44 mouse cellular contexts compared by ENCODE assay signal in the genomic region with DNA sequence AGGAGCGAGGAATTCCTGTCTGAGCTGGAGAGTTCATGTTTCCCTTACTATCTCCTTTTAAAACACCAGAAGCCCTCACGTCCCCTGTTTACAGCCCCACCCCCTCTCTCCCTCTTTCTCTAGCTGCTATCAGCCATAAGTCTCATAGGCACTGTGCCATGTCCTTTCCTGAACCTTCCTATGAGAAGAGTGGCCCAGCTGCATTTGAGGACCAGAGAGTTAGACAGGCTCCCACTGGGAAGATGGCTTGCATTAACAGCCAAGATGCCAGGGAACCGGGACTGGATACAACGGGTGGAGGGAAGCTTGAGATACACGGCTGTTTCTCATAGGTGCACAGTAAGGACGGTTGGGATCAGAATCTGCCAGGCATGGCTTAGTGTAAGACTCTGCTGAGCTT. TPM values are rescaled to one million over a fixed set of nuclear protein-coding genes. Genes with fewer than 3 reads are reported as not detected.
"Had no signal": no experiment of that assay in that cellular context is flagged by ENCODE, and none has a peak within 500 bp of the region (broad histone marks: within the 10 kb centered on the region; RNA-seq: fewer than 3 reads in every experiment).

No protein-coding gene starts in this region.

- H3K27ac ChIP-seq: limb, embryonic 10.5 days; limb, embryonic 12.5 days; limb, embryonic 13.5 days; limb, embryonic 15.5 days; liver, embryonic 12.5 days; liver, embryonic 13.5 days; liver, embryonic 14.5 days; liver, embryonic 15.5 days; lung, embryonic 15.5 days; macrophage; midbrain, embryonic 10.5 days; midbrain, embryonic 12.5 days; midbrain, embryonic 13.5 days; midbrain, embryonic 15.5 days; neural tube, embryonic 12.5 days had no signal

- H3K27me3 ChIP-seq: limb, embryonic 12.5 days; limb, embryonic 13.5 days; limb, embryonic 15.5 days; liver, embryonic 13.5 days; liver, embryonic 15.5 days; lung, embryonic 15.5 days; midbrain, embryonic 12.5 days; midbrain, embryonic 13.5 days; midbrain, embryonic 15.5 days; neural tube, embryonic 12.5 days had no signal

- H3K4me2 ChIP-seq: limb, embryonic 12.5 days; limb, embryonic 13.5 days; limb, embryonic 15.5 days; liver, embryonic 11.5 days; liver, embryonic 12.5 days; liver, embryonic 13.5 days; liver, embryonic 15.5 days; lung, embryonic 14.5 days; lung, embryonic 15.5 days; midbrain, embryonic 11.5 days; midbrain, embryonic 12.5 days; midbrain, embryonic 13.5 days; midbrain, embryonic 15.5 days; neural tube, embryonic 12.5 days had no signal

- DNase-seq: liver; liver, embryonic 13.5 days; liver, postnatal 0 days; lung, adult 18-20 months; lung, adult 2 months; lung, embryonic 14.5 days; lung, postnatal 10 days; lung, postnatal 14 days; lung, postnatal 36 days; lung, postnatal 4 days; midbrain, embryonic 14.5 days had no signal

- H3K9me3 ChIP-seq: limb, embryonic 10.5 days; limb, embryonic 12.5 days; limb, embryonic 13.5 days; limb, embryonic 15.5 days; liver, embryonic 12.5 days; liver, embryonic 13.5 days; liver, embryonic 15.5 days; lung, embryonic 15.5 days; megakaryocyte, embryonic 14.5 days; midbrain, embryonic 10.5 days; midbrain, embryonic 12.5 days; midbrain, embryonic 13.5 days; midbrain, embryonic 15.5 days; neural tube, embryonic 12.5 days had no signal

- H3K4me3 ChIP-seq: limb, embryonic 10.5 days; limb, embryonic 12.5 days; limb, embryonic 13.5 days; limb, embryonic 15.5 days; liver, embryonic 12.5 days; liver, embryonic 13.5 days; liver, embryonic 15.5 days; lung, embryonic 15.5 days; megakaryocyte, embryonic 14.5 days; midbrain, embryonic 10.5 days; midbrain, embryonic 12.5 days; midbrain, embryonic 13.5 days; midbrain, embryonic 15.5 days; myocyte; neural tube, embryonic 12.5 days had no signal

- H3K9ac ChIP-seq: limb, embryonic 12.5 days; limb, embryonic 13.5 days; limb, embryonic 15.5 days; liver, embryonic 12.5 days; liver, embryonic 13.5 days; liver, embryonic 14.5 days; liver, embryonic 15.5 days; liver, postnatal 0 days; lung, embryonic 14.5 days; lung, embryonic 15.5 days; midbrain, embryonic 12.5 days; midbrain, embryonic 13.5 days; midbrain, embryonic 15.5 days; neural tube, embryonic 12.5 days had no signal

- H3K36me3 ChIP-seq: limb, embryonic 10.5 days; limb, embryonic 12.5 days; limb, embryonic 13.5 days; limb, embryonic 15.5 days; liver, embryonic 12.5 days; liver, embryonic 13.5 days; liver, embryonic 15.5 days; lung, embryonic 15.5 days; midbrain, embryonic 10.5 days; midbrain, embryonic 12.5 days; midbrain, embryonic 13.5 days; midbrain, embryonic 15.5 days; neural tube, embryonic 12.5 days had no signal

- H3K4me1 ChIP-seq: limb, embryonic 10.5 days; limb, embryonic 12.5 days; limb, embryonic 13.5 days; lung, embryonic 15.5 days; midbrain, embryonic 10.5 days; midbrain, embryonic 12.5 days; midbrain, embryonic 15.5 days; neural tube, embryonic 12.5 days had no signal

- ATAC-seq: liver, embryonic 12.5 days; liver, postnatal 0 days; lung, postnatal 0 days; midbrain, embryonic 13.5 days; midbrain, embryonic 15.5 days; midbrain, embryonic 16.5 days had no signal

RNA-seq across cellular contexts. Expression of gene Nme9, which starts 13.6 kb away (rescaled TPM):
- total RNA-seq: left cerebral cortex, postnatal 10 days; left cerebral cortex, postnatal 14 days; left cerebral cortex, postnatal 25 days; left cerebral cortex, postnatal 36 days; liver, adult 2 months; megakaryocyte progenitor cell, adult 5-6 weeks; megakaryocyte, adult 5-6 weeks; monocyte, adult 5-6 weeks had no signal
- polyA plus RNA-seq: limb, embryonic 10.5 days; limb, embryonic 11.5 days; limb, embryonic 12.5 days; limb, embryonic 13.5 days; limb, embryonic 14.5 days; limb, embryonic 15.5 days; liver, adult 2 months; liver, embryonic 11.5 days; liver, embryonic 12.5 days; liver, embryonic 13.5 days; liver, embryonic 15.5 days; liver, embryonic 16.5 days; liver, postnatal 0 days; lung, embryonic 14.5 days; macrophage; midbrain, embryonic 10.5 days; midbrain, embryonic 11.5 days; midbrain, embryonic 12.5 days; midbrain, embryonic 14.5 days; myocyte; neural tube, embryonic 11.5 days; neural tube, embryonic 12.5 days had no signal

RNA-seq across cellular contexts. Expression of gene Mras, which starts 27.7 kb away (rescaled TPM):
- total RNA-seq: megakaryocyte-erythroid progenitor cell, adult 5-6 weeks; monocyte, adult 5-6 weeks had no signal
